Mouse (Mus musculus) midbrain, embryonic 12.5 days (tissue): ENCODE data around the gene Cyb561d1. TPM values are rescaled to one million over a fixed set of nuclear protein-coding genes. Genes with fewer than 3 reads are reported as not detected.

ENCODE experiments used
- ATAC-seq: fragments of 200-750 bp; cut with Nextera tagmentation; 2 replicates; pipeline ENCODE4 v1.8.0; 2017; ENCODE audit warnings: low read depth, moderate TSS enrichment, moderate library complexity; ENCODE audit not compliant: low FRiP score
- H3K27ac ChIP-seq: fragments of 300-500 bp; sonication (generic); replicated peaks from 2 replicates; pipeline ENCODE4 v1.5.1; 2016; ENCODE audit warnings: mild to moderate bottlenecking
- H3K27me3 ChIP-seq: fragments of 300-500 bp; sonication (generic); 2 replicates; pipeline ENCODE4 v1.6.1; 2016; ENCODE audit warnings: mild to moderate bottlenecking
- H3K36me3 ChIP-seq: fragments of 300-500 bp; sonication (generic); 2 replicates; pipeline ENCODE4 v1.6.1; 2016
- H3K4me1 ChIP-seq: fragments of 300-500 bp; sonication (generic); 2 replicates; pipeline ENCODE4 v1.6.1; 2016
- H3K4me2 ChIP-seq: fragments of 300-500 bp; sonication (generic); replicated peaks from 2 replicates; pipeline ENCODE4 v1.6.1; 2016; ENCODE audit warnings: mild to moderate bottlenecking, moderate library complexity
- H3K4me3 ChIP-seq: fragments of 300-500 bp; sonication (generic); 2 replicates; pipeline ENCODE4 v1.5.1; 2016; ENCODE audit warnings: mild to moderate bottlenecking
- H3K9ac ChIP-seq: fragments of 300-500 bp; sonication (generic); replicated peaks from 2 replicates; pipeline ENCODE4 v1.6.1; 2016; ENCODE audit warnings: mild to moderate bottlenecking, moderate library complexity
- H3K9me3 ChIP-seq: fragments of 300-500 bp; sonication (generic); 2 replicates; pipeline ENCODE4 v1.6.1; 2016; ENCODE audit warnings: mild to moderate bottlenecking
- WGBS: fragments of 180-500 bp; shearing (Covaris S2); methylation state at CpG from one replicate; pipeline ENCODE4 v1.1.7; 2016; 5-methylcytosine and 5-hydroxymethylcytosine counted together
- polyA plus RNA-seq: library from polyadenylated mRNA; unstranded; fragments of >200 nt; fragmentation: Nextera tagmentation; extraction: Ambion mirVana; gene quantifications from 2 replicates; pipeline ENCODE4 v1.2.1, GENCODE M21; 2016

Gene Cyb561d1
- polyA plus RNA-seq, 1 experiment from 2014 or later = 5.6 TPM

- Histone ChIP-seq H3K36me3 (peaks cover 68% of the 10 kb centered on the region), H3K9ac (no peak overlapping the region), H3K4me2 (no peak overlapping the region), H3K9me3 (no peaks in the 10 kb centered on the region), H3K4me1 (peaks cover 27% of the 10 kb centered on the region), H3K4me3 (no peak overlapping the region), H3K27me3 (no peaks in the 10 kb centered on the region), H3K27ac (no peak overlapping the region)
- no peak for ATAC-seq
These were observed 1.5 kb upstream of the Cyb561d1 start for GRCm38 (mm10) chr3:108202506-108202905.

DNA sequence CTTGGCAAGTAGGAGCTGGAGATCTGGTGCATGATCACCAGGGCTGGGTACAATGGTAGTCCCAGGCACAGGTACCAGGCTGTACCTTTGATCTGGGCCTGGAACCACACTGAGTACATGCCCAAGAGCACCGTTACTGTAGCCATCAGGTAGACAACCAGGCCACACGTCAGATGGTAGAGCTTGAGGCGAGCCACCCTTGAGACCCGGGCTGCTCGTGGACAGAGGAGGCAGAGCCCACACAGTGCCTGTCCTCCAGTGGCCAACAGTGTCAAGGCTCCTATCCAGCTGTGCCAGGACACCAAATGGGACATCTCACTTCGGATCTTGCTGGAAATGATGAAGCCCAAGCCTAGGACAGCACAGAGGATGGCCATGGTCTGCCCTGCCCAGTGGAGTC lies 1.8 kb downstream of the Cyb561d1 start:
- Histone ChIP-seq H3K27ac (0 out of 2 replicates have a peak overlapping the region, but pooled peaks have one; percentile 0), H3K36me3 (peaks cover 36% of the 10 kb centered on the region), H3K4me3 (no peak overlapping the region), H3K9ac (no peak overlapping the region), H3K9me3 (no peaks in the 10 kb centered on the region), H3K4me2 (no peak overlapping the region), H3K4me1 (peaks cover 47% of the 10 kb centered on the region), H3K27me3 (no peaks in the 10 kb centered on the region)
- no peak for ATAC-seq
- 94% methylated on average over 6 of the region's 6 CpGs for WGBS

- Histone ChIP-seq H3K9ac (no peak overlapping the region), H3K27ac (peak overlapping the region; percentile 77), H3K27me3 (no peaks in the 10 kb centered on the region), H3K4me3 (no peak overlapping the region), H3K4me2 (peak overlapping the region; percentile 23), H3K36me3 (peaks cover 17% of the 10 kb centered on the region; the same call in 1 of the 2 replicates), H3K4me1 (peaks cover 47% of the 10 kb centered on the region), H3K9me3 (no peaks in the 10 kb centered on the region)
- 25% methylated on average over 14 of the region's 14 CpGs for WGBS
- peak; percentile 35; the same call in 1 of the 2 replicates for ATAC-seq
These were observed 3.9 kb downstream of the Cyb561d1 start for GRCm38 (mm10) chr3:108197066-108197497.

DNA sequence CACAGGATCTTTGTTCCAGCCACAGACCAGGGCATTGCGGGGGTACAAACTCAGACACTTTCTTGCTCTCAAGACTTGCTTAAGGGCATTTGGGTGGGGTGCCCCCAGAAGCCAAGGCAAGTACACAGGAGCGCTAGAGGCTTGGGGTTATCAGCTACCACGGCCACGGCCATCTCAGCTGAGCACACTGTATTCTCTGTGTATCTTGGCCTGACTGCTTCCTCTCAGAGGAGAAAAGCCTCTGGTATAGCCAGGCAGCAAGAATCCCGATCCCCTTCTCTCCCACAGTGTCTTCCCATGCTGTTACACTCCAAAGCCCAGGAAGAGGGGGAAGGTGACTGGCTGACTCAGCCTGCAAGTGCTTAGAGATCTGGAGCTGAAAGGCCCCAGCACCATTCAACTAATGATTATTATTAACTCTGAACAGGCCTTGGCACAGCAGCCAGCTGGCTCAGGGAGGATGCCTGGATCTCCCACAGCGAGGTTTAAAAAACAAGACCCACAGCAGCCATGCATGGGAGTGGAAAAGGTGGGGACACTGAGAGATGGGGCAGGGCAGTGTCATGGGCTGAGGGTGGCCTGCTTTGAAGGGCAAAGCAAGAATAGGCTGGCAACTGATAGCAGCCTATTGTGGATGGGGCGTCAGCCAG lies 4.9 kb downstream of the Cyb561d1 start:
- H3K9me3 ChIP-seq = no peaks in the 10 kb centered on the region
- peaks cover 14% of the 10 kb centered on the region; the same call in 1 of the 2 replicates for H3K36me3 ChIP-seq
- ATAC-seq = no peak
- peaks cover 38% of the 10 kb centered on the region for H3K4me1 ChIP-seq
- H3K4me3 ChIP-seq = no peak overlapping the region
- H3K27ac ChIP-seq = peak overlapping the region; percentile 77
- no peaks in the 10 kb centered on the region for H3K27me3 ChIP-seq
- no peak overlapping the region for H3K9ac ChIP-seq
- no peak overlapping the region for H3K4me2 ChIP-seq
- WGBS = 82% methylated on average over 7 of the region's 7 CpGs

GRCm38 (mm10) chr3:108195287-108195686 lies 5.7 kb downstream of the Cyb561d1 start:
- peaks cover 32% of the 10 kb centered on the region for H3K4me1 ChIP-seq
- H3K9me3 ChIP-seq = no peaks in the 10 kb centered on the region
- H3K4me2 ChIP-seq = no peak overlapping the region
- WGBS = 85% methylated on average over 4 of the region's 4 CpGs
- no peak overlapping the region for H3K27ac ChIP-seq
- peaks cover 14% of the 10 kb centered on the region; the same call in 1 of the 2 replicates for H3K36me3 ChIP-seq
- no peak overlapping the region for H3K9ac ChIP-seq
- no peak overlapping the region for H3K4me3 ChIP-seq
- ATAC-seq = no peak
- no peaks in the 10 kb centered on the region for H3K27me3 ChIP-seq

DNA sequence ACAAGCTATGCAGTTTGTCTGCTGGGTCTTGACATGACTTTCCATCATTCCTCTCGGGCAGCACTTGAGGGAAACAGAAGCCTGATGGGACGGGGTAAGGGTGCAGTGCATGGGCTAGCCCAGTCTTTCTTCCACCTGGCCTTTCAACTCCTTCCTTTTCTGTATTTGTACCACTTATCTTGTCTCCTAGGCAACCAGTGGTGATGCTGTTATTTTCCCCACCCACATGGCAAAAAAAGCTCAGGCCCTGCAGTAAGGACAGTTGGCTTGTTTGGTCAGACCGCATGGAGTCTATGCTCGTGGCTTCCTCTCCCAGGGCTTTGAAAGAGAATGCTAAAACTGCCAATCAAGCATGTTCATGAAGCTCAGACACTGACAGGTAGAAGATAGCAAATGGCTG lies 7.3 kb downstream of the Cyb561d1 start:
- Histone ChIP-seq H3K9ac (no peak overlapping the region), H3K27me3 (no peaks in the 10 kb centered on the region), H3K4me2 (no peak overlapping the region), H3K4me1 (peaks cover 28% of the 10 kb centered on the region), H3K9me3 (no peaks in the 10 kb centered on the region), H3K36me3 (peaks cover 7% of the 10 kb centered on the region; the same call in 1 of the 2 replicates), H3K27ac (no peak overlapping the region), H3K4me3 (no peak overlapping the region)
- 82% methylated on average over 4 of the region's 4 CpGs for WGBS
- no peak for ATAC-seq

DNA sequence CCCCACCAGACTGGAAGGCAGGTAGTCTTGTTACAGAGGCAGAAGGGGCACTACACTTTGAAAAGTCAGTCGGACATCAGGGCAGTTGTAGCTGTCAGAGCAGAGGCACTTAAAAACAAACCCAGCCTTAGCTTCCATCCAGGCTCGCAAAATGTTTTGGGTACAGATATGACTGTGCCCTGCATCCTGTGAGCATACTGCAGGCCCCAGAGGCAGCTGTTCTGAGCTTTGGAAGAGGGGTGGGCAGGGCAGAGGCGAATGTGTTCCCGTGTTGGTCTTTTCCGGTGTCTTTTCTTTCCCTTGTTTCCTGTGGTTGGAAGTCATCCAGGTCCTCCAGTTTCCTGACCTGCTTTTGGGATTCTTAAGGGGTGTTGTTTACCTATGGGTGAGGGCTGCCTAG lies 11.1 kb downstream of the Cyb561d1 start:
- no peak overlapping the region for H3K4me2 ChIP-seq
- ATAC-seq = no peak
- H3K4me3 ChIP-seq = no peak overlapping the region
- WGBS = 74% methylated on average over 5 of the region's 5 CpGs
- peaks cover 15% of the 10 kb centered on the region for H3K27me3 ChIP-seq
- H3K27ac ChIP-seq = no peak overlapping the region
- H3K9me3 ChIP-seq = no peaks in the 10 kb centered on the region
- no peaks in the 10 kb centered on the region for H3K36me3 ChIP-seq
- peaks cover 22% of the 10 kb centered on the region for H3K4me1 ChIP-seq
- no peak overlapping the region for H3K9ac ChIP-seq

DNA sequence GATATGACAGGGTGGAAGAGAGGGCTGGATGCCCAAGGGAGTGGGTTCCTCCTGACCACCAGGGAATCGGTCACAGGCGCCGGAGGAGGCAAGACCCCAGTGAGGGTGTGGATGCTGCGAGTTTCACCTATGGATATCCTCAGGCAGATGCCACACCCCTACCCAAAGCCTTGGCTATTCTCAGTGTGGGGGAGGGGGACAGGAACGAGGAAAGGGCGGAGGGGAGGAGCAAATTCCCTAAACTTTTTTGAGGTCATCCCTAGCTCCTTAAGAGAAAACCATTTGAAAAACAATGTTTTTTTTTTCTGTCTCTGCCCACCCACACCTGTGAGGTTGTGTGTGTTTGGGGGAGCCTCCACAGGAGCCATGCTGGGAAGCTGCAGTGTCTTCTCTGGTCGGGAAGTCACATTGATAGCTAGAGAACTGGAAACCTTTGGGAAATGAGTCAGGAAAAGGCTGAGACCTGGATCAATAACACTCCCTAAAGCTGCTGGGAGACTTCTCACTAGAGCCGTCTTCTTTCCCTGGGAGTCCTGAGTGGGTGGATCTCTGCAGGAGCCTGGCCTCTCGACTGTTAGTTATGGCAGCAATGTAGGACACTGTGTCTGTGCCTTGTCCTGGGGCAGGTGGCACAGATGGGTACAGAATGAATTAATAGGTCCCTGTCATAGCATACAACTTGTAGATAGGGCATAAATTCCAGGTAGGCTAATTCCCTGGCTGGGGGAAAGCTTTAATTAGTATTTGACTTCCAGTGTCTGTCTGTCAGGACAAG lies 12.1 kb downstream of the Cyb561d1 start:
- 68% methylated on average over 9 of the region's 9 CpGs for WGBS
- no peaks in the 10 kb centered on the region for H3K9me3 ChIP-seq
- H3K27ac ChIP-seq = no peak overlapping the region
- peaks cover 19% of the 10 kb centered on the region for H3K27me3 ChIP-seq
- H3K4me2 ChIP-seq = no peak overlapping the region
- no peaks in the 10 kb centered on the region for H3K36me3 ChIP-seq
- no peak overlapping the region for H3K4me3 ChIP-seq
- no peak for ATAC-seq
- H3K9ac ChIP-seq = no peak overlapping the region; the same call in 1 of the 2 replicates
- peaks cover 22% of the 10 kb centered on the region for H3K4me1 ChIP-seq

GRCm38 (mm10) chr3:108187111-108187795 lies 13.8 kb downstream of the Cyb561d1 start:
- WGBS = 62% methylated on average over 20 of the region's 20 CpGs
- ATAC-seq = 0 out of 2 replicates have a peak, but pooled peaks have one; percentile 12

DNA sequence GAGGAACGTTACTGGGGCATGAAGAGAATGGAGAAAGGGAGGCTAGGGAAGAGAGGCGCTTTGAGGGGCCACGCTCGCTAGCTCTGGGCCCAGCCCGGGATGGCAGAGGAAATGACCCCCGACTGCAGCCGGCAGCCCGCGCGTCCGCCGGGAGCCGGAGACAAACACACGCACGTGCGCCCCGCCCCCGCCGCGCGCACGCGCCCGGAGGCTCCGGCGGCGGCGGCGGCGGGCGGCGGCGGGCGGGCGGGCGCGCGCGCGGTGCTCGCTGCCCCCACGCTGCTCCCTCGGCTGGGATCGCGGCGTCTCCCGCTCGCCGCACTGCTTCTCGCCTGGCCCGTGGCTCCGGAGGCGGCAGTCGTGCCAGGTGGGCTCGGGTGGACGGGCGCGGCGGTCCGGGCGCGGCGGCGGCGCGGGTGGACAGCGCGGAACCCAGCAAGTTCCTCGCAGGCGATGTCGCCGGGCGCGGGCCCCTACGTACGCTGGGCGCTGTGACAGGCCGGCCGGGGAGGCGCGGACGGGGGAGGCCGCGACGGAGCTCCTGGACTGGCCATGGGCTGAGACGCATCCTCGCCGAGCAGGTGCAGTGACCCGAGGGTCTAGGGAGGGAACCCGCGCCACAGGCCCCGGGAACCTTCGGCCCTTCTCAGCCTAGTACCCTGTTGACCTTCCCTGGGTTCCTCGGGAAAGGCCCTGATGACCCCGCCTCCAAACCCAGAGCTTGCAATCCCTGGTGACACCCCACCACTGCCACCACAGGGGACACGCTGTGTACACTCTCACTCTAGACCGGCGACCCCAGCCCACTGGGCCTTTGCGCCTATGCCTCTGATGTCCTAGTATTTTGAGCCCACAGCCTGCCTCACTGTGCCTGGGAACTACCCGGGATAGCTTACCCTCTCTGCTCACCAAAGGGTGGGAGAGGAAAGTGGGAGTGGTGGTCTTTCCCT lies 14.6 kb downstream of the Cyb561d1 start, which contains the start of gene Amigo1:
Gene Amigo1, plus strand, starts transcription at position 238 of the 950 bp plus-strand sequence.
- peak; percentile 80 for ATAC-seq
- peaks cover 22% of the 10 kb centered on the region for H3K4me1 ChIP-seq
- peak within 1 kb of the TSS; percentile 56 for H3K27ac ChIP-seq

More at GRCm38 (mm10) chr3:108187111-108187795, 13.8 kb downstream of the Cyb561d1 start:
- Histone ChIP-seq H3K4me2 (peak overlapping the region; percentile 93), H3K4me3 (peak overlapping the region; percentile 84), H3K36me3 (no peaks in the 10 kb centered on the region), H3K9me3 (no peaks in the 10 kb centered on the region), H3K4me1 (peaks cover 22% of the 10 kb centered on the region), H3K27ac (no peak overlapping the region), H3K9ac (peak overlapping the region; percentile 80), H3K27me3 (peaks cover 19% of the 10 kb centered on the region)

More for the DNA sequence above, 14.6 kb downstream of the Cyb561d1 start, which contains the start of gene Amigo1:
- H3K9me3 ChIP-seq = no peaks in the 10 kb centered on the region
- 4% methylated on average over 34 of the region's 100 CpGs for WGBS
- peak within 1 kb of the TSS; percentile 84 for H3K4me3 ChIP-seq
- H3K4me2 ChIP-seq = peak within 1 kb of the TSS; percentile 93
- H3K9ac ChIP-seq = peak within 1 kb of the TSS; percentile 80
- H3K27me3 ChIP-seq = peaks cover 19% of the 10 kb centered on the region
- H3K36me3 ChIP-seq = no peaks in the 10 kb centered on the region
